Mouse (Mus musculus) embryonic stem cell, embryonic (primary cell): ENCODE data around the gene Zfp207.

ENCODE experiments used
- CTCF ChIA-PET, 4 experiments: fragments of 300-600 bp in 2 of 4; fragments of 350-600 bp in 2 of 4; sonication (Branson Sonifier 250); formaldehyde crosslinking; loops; one replicate each; lab custom pipeline; 2022; ENCODE audit warnings: inconsistent platforms in 2 of 4; lab: Charles Lee
- POLR2A ChIA-PET, 4 experiments: fragments of 300-600 bp in 2 of 4; fragments of 350-600 bp in 2 of 4; sonication (Branson Sonifier 250); formaldehyde crosslinking; loops; one replicate each; lab custom pipeline; 2022; ENCODE audit warnings: antibody characterized with exemption in 4 of 4, inconsistent platforms in 1 of 4; lab: Charles Lee

The Zfp207 gene

DNA sequence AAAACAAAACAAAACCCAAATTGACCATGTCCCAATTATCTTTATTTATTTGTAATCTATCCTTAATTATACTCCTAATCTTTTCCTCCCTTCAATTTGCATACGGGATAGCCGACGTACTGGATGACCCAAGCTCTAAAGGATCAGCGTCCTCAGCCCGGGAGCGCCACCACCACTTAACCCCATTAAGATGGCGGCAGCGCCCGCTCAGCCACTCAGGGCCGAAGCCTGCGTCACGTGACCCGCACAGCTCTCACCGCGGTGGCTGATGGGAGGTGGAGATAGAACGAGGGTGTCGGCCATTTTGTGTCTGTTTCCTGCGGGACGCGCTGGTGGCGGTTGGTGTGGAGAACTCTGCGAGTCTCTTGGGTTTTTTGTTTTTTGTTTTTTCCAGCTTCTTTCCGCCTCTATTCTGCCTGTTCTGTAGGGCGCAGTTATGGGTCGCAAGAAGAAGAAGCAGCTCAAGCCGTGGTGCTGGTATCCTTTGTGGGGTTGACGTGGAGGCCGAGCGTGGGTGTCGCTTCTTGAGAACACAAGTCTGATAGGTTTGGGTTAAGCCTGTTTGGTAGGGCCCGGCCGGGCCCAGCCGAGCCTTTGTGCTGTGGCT lies at the start of gene Zfp207:
Gene Zfp207, plus strand, starts transcription at position 261 of the 607 bp plus-strand sequence.
- ChIA-PET CTCF (interaction anchor here in 2 of 4 experiments (0.5 to 2.8 kb wide), 5 partner anchors 31 to 173 kb away, joined by 3 to 6 read pairs (median 4); partner anchors contain the start of gene Psmd11 (in 2 of the 2)), POLR2A (interaction anchor here in 3 of 4 experiments (0.5 to 2.7 kb wide), 124 partner anchors 9 to 435 kb away, joined by 3 to 45 read pairs (median 4); partner anchors contain the start of genes Psmd11 (in 3 of the 3), Adap2 (in 2 of the 3), Cdk5r1 (in 2 of the 3) and Rhbdl3 (in 2 of the 3))

GRCm38 (mm10) chr11:80335609-80336350 lies 47.3 kb upstream of the Zfp207 start:
- POLR2A ChIA-PET, result interaction anchor here in 2 of 4 experiments (0.6 to 1.6 kb wide), 5 partner anchors 9 to 126 kb away, joined by 3 to 4 read pairs (median 3); partner anchors contain the start of gene Zfp207 (in 1 of the 2)

GRCm38 (mm10) chr11:80336351-80336730 lies 46.7 kb upstream of the Zfp207 start:
- CTCF ChIA-PET, result interaction anchor here in 2 of 4 experiments (0.6 to 2.2 kb wide), 2 partner anchors 15 to 535 kb away, joined by 4 to 8 read pairs; no protein-coding TSS in a partner anchor
- POLR2A ChIA-PET, result interaction anchor here in 2 of 4 experiments (0.7 to 1.6 kb wide), 5 partner anchors 9 to 47 kb away, joined by 3 to 4 read pairs (median 3); partner anchors contain the start of gene Zfp207 (in 1 of the 2)

More at GRCm38 (mm10) chr11:80335609-80336350, 47.3 kb upstream of the Zfp207 start:
- CTCF ChIA-PET, result interaction anchor here (0.5 to 2.2 kb wide), 5 partner anchors 16 to 536 kb away, joined by 3 to 8 read pairs (median 4); no protein-coding TSS in a partner anchor

DNA sequence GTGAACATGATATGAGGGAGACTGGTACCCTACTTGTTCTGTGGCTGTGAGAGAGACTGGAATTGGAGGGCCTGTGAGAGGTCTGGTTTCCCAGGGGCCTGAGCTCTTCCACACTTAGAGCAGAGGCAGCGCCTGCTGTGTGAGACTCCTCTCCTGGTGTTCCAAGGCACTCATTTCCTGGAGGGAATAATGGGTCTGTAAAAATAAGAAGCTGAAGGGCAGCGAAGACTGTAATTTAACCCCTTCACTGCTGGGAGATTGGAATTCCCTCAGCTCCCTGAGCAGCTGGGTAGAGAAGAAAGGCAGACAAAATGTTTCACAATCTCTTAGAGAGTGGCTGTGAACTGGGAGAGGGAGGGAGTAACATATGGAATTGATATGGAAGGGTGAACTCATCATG lies 40.6 kb upstream of the Zfp207 start:
- ChIA-PET POLR2A (interaction anchor here in 1 of 4 experiments (0.6 kb wide), 1 partner anchor 15 kb away, joined by 3 read pairs; no protein-coding TSS in a partner anchor), CTCF (interaction anchor here in 1 of 4 experiments (2.0 kb wide), 1 partner anchor 9 kb away, joined by 7 read pairs; no protein-coding TSS in a partner anchor)

DNA sequence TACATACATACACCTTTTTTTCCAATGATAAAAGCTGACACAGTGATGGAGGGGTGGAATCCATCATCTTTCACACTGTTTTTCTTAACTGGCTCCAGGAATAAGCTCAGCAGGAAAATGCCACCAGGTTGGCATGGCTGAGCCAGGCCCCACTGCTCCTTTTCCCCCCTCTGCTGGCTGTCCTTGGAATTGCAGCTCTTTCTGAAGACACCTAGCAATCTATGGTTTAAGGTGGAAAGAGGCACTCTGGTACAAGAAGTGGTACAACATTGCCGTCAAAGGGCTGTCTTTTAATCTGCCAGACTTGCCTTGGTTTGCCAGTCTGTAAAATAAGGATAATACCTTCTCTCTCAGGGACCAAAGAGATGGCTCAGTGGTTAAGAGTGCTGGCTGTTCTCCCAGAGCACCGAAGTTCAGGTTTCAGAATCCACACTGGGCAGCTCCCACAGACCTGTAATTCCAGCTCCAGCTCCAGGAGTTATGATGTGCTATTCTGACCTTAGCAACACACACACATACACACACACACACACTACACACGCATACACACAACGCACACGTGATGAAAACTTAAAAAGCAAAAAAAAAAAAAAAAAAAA lies 31.1 kb upstream of the Zfp207 start:
- CTCF ChIA-PET, result interaction anchor here (0.5 to 2.4 kb wide), 60 partner anchors 8 to 891 kb away, joined by 3 to 50 read pairs (median 5); partner anchors contain the start of genes Psmd11 (in 1 of the 4) and Zfp207 (in 1 of the 4)
- POLR2A ChIA-PET, result interaction anchor here (0.7 to 2.0 kb wide), 15 partner anchors 8 to 309 kb away, joined by 3 to 10 read pairs (median 4); partner anchors contain the start of genes Zfp207 (in 2 of the 4) and Rhot1 (in 1 of the 4)

- ChIA-PET POLR2A (interaction anchor here (0.6 to 1.8 kb wide), 11 partner anchors 14 to 274 kb away, joined by 3 to 5 read pairs (median 3); partner anchors contain the start of gene Crlf3 (in 1 of the 4)), CTCF (interaction anchor here (0.5 to 2.5 kb wide), 17 partner anchors 9 to 1215 kb away, joined by 3 to 29 read pairs (median 4); partner anchors contain the start of genes 5730455P16Rik (in 1 of the 4) and Rhbdl3 (in 1 of the 4))
Observed at GRCm38 (mm10) chr11:80354832-80355231, 28.2 kb upstream of the Zfp207 start.

DNA sequence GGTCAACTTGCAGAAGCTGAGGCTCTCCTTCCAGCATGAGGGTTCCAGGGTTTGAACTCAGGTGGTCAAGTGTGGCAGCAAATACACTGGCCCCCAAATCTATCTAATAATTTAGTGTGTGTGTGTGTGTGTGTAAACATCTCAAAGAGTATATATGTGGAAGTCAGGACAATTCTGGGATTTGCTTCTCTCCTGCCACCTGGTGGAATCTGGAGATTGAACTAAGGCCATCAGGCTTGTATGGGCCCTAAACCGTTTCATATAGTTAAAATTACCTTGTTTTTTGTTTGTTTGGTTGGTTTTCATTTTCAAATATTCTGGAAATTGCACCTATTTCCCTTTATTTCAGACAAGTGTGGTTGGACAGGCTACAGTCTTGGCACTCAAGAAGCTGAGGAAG lies 14.1 kb upstream of the Zfp207 start:
- POLR2A ChIA-PET, result interaction anchor here in 2 of 4 experiments (0.6 to 1.4 kb wide), 4 partner anchors 9 to 35 kb away, joined by 3 to 5 read pairs (median 4); partner anchors contain the start of genes 5730455P16Rik (in 1 of the 2) and Zfp207 (in 1 of the 2)
- CTCF ChIA-PET, result no interaction called here

DNA sequence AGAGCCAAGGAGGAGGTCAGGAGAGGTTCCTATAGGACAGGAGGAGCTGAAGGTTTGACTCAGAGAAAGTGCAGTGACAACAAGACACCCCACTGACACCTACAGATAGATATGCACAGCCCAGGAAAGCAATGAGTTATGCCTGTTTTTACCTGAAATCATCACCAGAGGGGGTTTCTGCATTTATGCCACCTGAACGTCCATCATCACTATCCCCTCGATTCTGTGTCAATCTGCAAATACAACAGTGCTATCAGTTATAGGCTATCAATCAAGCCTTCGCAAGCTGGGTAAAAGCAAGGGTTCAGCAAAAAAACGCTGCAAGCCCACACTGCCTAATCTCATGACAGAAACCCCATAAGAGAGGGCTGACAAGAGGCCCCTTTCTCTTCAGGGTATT lies 6.4 kb upstream of the Zfp207 start:
- CTCF ChIA-PET, result no interaction called here
- POLR2A ChIA-PET, result interaction anchor here in 3 of 4 experiments (0.6 to 3.4 kb wide), 7 partner anchors 9 to 627 kb away, joined by 3 to 24 read pairs (median 6); no protein-coding TSS in a partner anchor

DNA sequence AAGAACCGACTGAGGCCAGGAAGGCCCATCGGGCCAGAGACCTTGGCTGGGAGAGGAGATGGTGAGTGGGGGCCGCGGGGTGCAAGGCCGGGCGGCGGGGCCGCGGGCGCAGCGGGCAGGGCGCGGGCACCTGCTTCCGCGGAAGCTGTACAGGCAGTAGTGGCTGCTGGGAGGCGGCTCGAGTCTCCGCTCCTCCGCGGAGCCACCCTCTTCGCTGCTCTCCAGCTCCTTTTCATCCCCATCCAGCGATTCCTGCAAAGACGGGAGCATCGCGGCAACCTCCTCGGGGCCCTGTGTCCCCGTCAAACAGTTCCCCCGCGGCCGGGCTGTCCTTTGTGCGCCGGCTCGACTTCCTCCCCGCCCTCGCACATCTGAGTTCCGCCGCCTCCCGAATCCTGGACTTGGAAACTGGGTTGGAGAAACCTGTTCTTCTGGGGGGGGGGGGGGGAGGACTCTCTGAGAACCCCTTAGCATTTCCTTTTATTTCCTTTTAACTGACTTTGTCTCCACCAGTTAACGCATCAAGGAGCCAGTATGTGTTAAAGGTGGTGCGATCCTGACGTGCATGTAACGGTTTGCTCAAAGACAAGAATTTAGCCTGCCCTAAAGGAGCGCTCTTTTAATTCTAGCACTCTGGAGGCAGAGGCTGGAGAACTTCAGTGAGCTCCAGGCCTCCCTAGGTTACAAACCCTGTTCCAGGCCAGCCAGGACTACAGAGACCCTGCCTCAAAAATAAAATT lies 5.2 kb upstream of the Zfp207 start, which contains the start of gene 5730455P16Rik:
Gene 5730455P16Rik, minus strand, starts transcription at position 323 of the 740 bp plus-strand sequence.
- ChIA-PET CTCF (interaction anchor here in 3 of 4 experiments (0.6 to 2.0 kb wide), 6 partner anchors 22 to 98 kb away, joined by 3 to 6 read pairs (median 4); no protein-coding TSS in a partner anchor), POLR2A (interaction anchor here (0.6 to 3.4 kb wide), 39 partner anchors 8 to 1235 kb away, joined by 3 to 24 read pairs (median 3); partner anchors contain the start of genes Psmd11 (in 1 of the 4) and Rhbdl3 (in 1 of the 4))

GRCm38 (mm10) chr11:80378452-80379068 lies 4.5 kb upstream of the Zfp207 start:
- CTCF ChIA-PET, result interaction anchor here in 2 of 4 experiments (0.7 to 2.0 kb wide), 6 partner anchors 24 to 100 kb away, joined by 3 to 6 read pairs (median 3); no protein-coding TSS in a partner anchor

GRCm38 (mm10) chr11:80379184-80379583 lies 3.9 kb upstream of the Zfp207 start:
- CTCF ChIA-PET, result interaction anchor here in 2 of 4 experiments (0.7 to 2.0 kb wide), 3 partner anchors 32 to 100 kb away, joined by 3 to 6 read pairs (median 3); no protein-coding TSS in a partner anchor

More at GRCm38 (mm10) chr11:80378452-80379068, 4.5 kb upstream of the Zfp207 start:
- POLR2A ChIA-PET, result interaction anchor here in 2 of 4 experiments (0.7 to 3.4 kb wide), 21 partner anchors 8 to 211 kb away, joined by 3 to 24 read pairs (median 4); partner anchors contain the start of genes Psmd11 (in 1 of the 2) and Rhbdl3 (in 1 of the 2)

DNA sequence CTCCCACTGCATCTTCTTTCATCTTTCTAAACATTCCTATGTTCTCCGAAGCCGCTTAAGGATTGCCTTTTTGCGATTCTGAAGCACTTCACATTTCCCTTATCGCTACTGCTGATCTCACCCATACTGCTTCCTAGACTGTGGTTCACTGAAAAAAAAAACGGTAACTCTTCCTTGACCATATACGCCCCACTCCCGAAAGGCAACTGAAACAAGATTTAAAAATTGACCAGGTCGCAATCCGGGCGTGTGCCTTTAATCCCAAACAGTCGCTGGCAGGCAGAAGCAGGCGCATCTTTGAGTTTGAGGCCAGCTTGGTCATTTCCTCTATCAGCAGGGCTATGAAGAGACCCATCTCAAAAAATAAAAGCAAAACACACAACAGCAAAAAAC lies 457 bp upstream of the Zfp207 start:
- ChIA-PET POLR2A (interaction anchor here in 3 of 4 experiments (0.6 to 2.7 kb wide), 122 partner anchors 9 to 436 kb away, joined by 3 to 45 read pairs (median 4); partner anchors contain the start of genes Psmd11 (in 3 of the 3), Adap2 (in 2 of the 3), Cdk5r1 (in 2 of the 3) and Rhbdl3 (in 2 of the 3)), CTCF (interaction anchor here in 2 of 4 experiments (0.5 to 2.8 kb wide), 5 partner anchors 31 to 173 kb away, joined by 3 to 6 read pairs (median 4); partner anchors contain the start of gene Psmd11 (in 2 of the 2))

More at GRCm38 (mm10) chr11:80379184-80379583, 3.9 kb upstream of the Zfp207 start:
- POLR2A ChIA-PET, result interaction anchor here in 1 of 4 experiments (1.2 to 2.9 kb wide), 3 partner anchors 8 to 92 kb away, joined by 3 to 23 read pairs (median 6); no protein-coding TSS in a partner anchor

DNA sequence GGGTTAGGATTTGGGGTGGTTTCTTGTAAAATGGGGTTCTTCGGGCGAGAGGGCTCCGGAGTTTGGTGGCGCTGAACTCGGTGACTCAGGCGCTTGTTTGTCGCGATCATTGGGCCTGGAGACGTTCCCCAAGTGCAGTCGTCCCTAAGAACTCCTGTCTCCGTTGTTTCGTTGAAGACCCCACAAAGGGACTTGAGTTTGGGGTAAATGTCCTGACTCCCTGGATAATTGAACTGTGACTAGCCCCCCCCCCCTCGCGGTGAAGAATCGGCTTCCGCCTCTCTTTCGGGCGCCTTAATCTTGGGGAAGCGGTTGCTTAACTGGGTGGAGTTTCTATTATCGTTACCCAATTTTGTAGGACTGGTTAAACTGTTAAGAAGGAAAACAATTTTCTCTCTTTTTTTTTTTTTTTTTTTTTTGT lies 557 bp downstream of the Zfp207 start:
- CTCF ChIA-PET, result interaction anchor here in 2 of 4 experiments (0.9 to 2.8 kb wide), 4 partner anchors 32 to 97 kb away, joined by 3 to 6 read pairs (median 4); partner anchors contain the start of gene Psmd11 (in 2 of the 2)

GRCm38 (mm10) chr11:80384461-80384860 lies 1.4 kb downstream of the Zfp207 start:
- CTCF ChIA-PET, result no interaction called here
- POLR2A ChIA-PET, result interaction anchor here (0.6 to 4.4 kb wide), 21 partner anchors 9 to 280 kb away, joined by 3 to 73 read pairs (median 5); partner anchors contain the start of gene Psmd11 (in 2 of the 4)

More for the DNA sequence above, 557 bp downstream of the Zfp207 start:
- POLR2A ChIA-PET, result interaction anchor here (0.5 to 2.7 kb wide), 75 partner anchors 8 to 435 kb away, joined by 3 to 45 read pairs (median 5); partner anchors contain the start of genes Psmd11 (in 3 of the 4), Rhbdl3 (in 2 of the 4), Adap2 (in 1 of the 4) and Cdk5r1 (in 1 of the 4)

DNA sequence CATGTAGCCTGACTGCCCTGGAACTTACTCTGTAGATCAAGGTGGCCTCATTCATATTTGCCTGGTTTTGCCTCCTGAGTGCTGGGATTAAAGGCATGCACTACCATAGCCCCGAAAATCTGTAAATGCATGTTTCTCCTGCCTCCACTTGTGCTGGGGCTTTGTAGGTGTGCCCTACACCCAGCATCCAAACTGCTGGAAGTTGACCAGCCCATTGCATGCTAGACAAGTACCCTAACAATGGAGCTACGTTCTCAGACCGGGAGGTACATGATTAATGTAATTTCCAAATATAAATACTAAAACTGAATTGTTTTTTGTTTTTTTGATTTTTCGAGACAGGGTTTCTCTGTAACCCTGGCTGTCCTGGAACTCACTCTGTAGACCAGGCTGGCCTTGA lies 2.0 kb downstream of the Zfp207 start:
- ChIA-PET POLR2A (interaction anchor here in 2 of 4 experiments (0.6 to 4.4 kb wide), 14 partner anchors 8 to 200 kb away, joined by 3 to 73 read pairs (median 4); partner anchors contain the start of gene Psmd11 (in 1 of the 2)), CTCF (no interaction called here)
